Mouse (Mus musculus): ENCODE data around the gene Fam177a. TPM values are rescaled to one million over a fixed set of nuclear protein-coding genes. Genes with fewer than 3 reads are reported as not detected.
"Not testable (repeated sequence)": the region's sequence is repeated elsewhere in the genome, so short reads cannot be mapped to it uniquely, and the experiment has no call there.

The Fam177a gene
- polyA plus RNA-seq, 1 experiment from 2014 or later, result 26.4 TPM

- H3K9me3 ChIP-seq; H3K4me1 ChIP-seq; H3K9ac ChIP-seq; H3K36me3 ChIP-seq; ATAC-seq (ENCODE audit: borderline replicate concordance, extremely low read depth, low FRiP score, low TSS enrichment); H3K4me3 ChIP-seq; H3K4me2 ChIP-seq; H3K27ac ChIP-seq; H3K27me3 ChIP-seq: not testable (repeated sequence)
- no CpG with 5 or more reads among the region's 7 CpGs for WGBS
Observed at GRCm38 (mm10) chr12:55167034-55167557, 42.8 kb downstream of the Fam177a start.

- not testable (repeated sequence) for H3K4me2 ChIP-seq; H3K4me3 ChIP-seq; H3K9me3 ChIP-seq; H3K36me3 ChIP-seq; ATAC-seq (ENCODE audit: borderline replicate concordance, extremely low read depth, low FRiP score, low TSS enrichment); H3K4me1 ChIP-seq; H3K9ac ChIP-seq; H3K27ac ChIP-seq; H3K27me3 ChIP-seq
- WGBS, result no CpG with 5 or more reads among the region's 8 CpGs
Observed at GRCm38 (mm10) chr12:55187686-55188085, 63.4 kb downstream of the Fam177a start.

GRCm38 (mm10) chr12:55189127-55189526 is 64.9 kb downstream of the Fam177a start:
- H3K4me1 ChIP-seq; H3K4me3 ChIP-seq; H3K9ac ChIP-seq; ATAC-seq (ENCODE audit: borderline replicate concordance, extremely low read depth, low FRiP score, low TSS enrichment); H3K27me3 ChIP-seq; H3K9me3 ChIP-seq; H3K4me2 ChIP-seq; H3K36me3 ChIP-seq; H3K27ac ChIP-seq: not testable (repeated sequence)
- no CpG with 5 or more reads among the region's 5 CpGs for WGBS

Other genes with a start within 250 kb of the Fam177a start
- not detected in 2 replicates for gene Gm20403, start 137.9 kb upstream of the Fam177a start, polyA plus RNA-seq (2015; fragmentation: Nextera tagmentation; extraction: Ambion mirVana)
- gene Baz1a, start 110.1 kb upstream of the Fam177a start, polyA plus RNA-seq (2015; fragmentation: Nextera tagmentation; extraction: Ambion mirVana), result 20.1 and 24.8 TPM in 2 replicates
- 37.7 and 39.5 TPM in 2 replicates for gene 2700097O09Rik, start 44.4 kb upstream of the Fam177a start, polyA plus RNA-seq (2015; fragmentation: Nextera tagmentation; extraction: Ambion mirVana)
- 165 and 178 TPM in 2 replicates for gene Srp54a, start 44.2 kb upstream of the Fam177a start, polyA plus RNA-seq (2015; fragmentation: Nextera tagmentation; extraction: Ambion mirVana)
- 52.3 and 59.3 TPM in 2 replicates for gene Srp54b, start 30.6 kb downstream of the Fam177a start, polyA plus RNA-seq (2015; fragmentation: Nextera tagmentation; extraction: Ambion mirVana)
- gene 1700047I17Rik2, start 75.1 kb downstream of the Fam177a start, polyA plus RNA-seq (2015; fragmentation: Nextera tagmentation; extraction: Ambion mirVana), result 6.6 TPM in 1 of 2 replicates, not detected in the other
- 67.3 and 69.3 TPM in 2 replicates for gene Srp54c, start 105.7 kb downstream of the Fam177a start, polyA plus RNA-seq (2015; fragmentation: Nextera tagmentation; extraction: Ambion mirVana)
- gene 1110008L16Rik, start 175.1 kb downstream of the Fam177a start, polyA plus RNA-seq (2015; fragmentation: Nextera tagmentation; extraction: Ambion mirVana), result 13.9 and 14.7 TPM in 2 replicates
- 11.9 and 12.2 TPM in 2 replicates for gene Ppp2r3c, start 178.5 kb downstream of the Fam177a start, polyA plus RNA-seq (2015; fragmentation: Nextera tagmentation; extraction: Ambion mirVana)